Mouse (Mus musculus) embryonic fibroblast, embryonic 13.5 days (primary cell): Measurements from ENCODE around the gene Pi4k2a.

Experiments used
- CTCF ChIP-seq: IDR thresholded peaks from 2 replicates; pipeline ENCODE4 v1.5.1; 2011; ENCODE audit warnings: mild to moderate bottlenecking, control low read depth, low read length, moderate library complexity, borderline replicate concordance; ENCODE audit not compliant: insufficient read depth
- POLR2A ChIP-seq: IDR thresholded peaks from 2 replicates; pipeline ENCODE4 v1.6.1; 2011; ENCODE audit warnings: low read depth, mild to moderate bottlenecking, control low read depth, low read length, moderate library complexity

GRCm38 (mm10) chr19:42075992-42076391 lies 14.3 kb upstream of the Pi4k2a start:
- TF ChIP-seq CTCF (no peak), POLR2A (no peak)
